Mouse (Mus musculus): ENCODE results near the gene B2m. TPM values are rescaled to one million over a fixed set of nuclear protein-coding genes. Genes with fewer than 3 reads are reported as not detected.

B2m gene
- polyA plus RNA-seq, 1 experiment: 721 TPM

GRCm38 (mm10) chr2:122194509-122194929 lies 47.0 kb downstream of the B2m start:
- DNase-seq (ENCODE audit: low spot score): no peak

- no peak for DNase-seq (ENCODE audit: low spot score)
These were observed 54.0 kb downstream of the B2m start for GRCm38 (mm10) chr2:122201501-122201900.

Other genes starting within 250 kb of the B2m start
- 12.7 and 14.4 TPM in 2 replicates for gene Ctdspl2, start 191.7 kb upstream of the B2m start, polyA plus RNA-seq (2012; rRNA removed)
- gene Mageb3, start 191.6 kb upstream of the B2m start, polyA plus RNA-seq (2012; rRNA removed): not detected in 2 replicates
- 14.8 and 15.3 TPM in 2 replicates for gene Eif3j1, start 119.1 kb upstream of the B2m start, polyA plus RNA-seq (2012; rRNA removed)
- 8.9 and 10.1 TPM in 2 replicates for gene Spg11, start 29.3 kb upstream of the B2m start, polyA plus RNA-seq (2012; rRNA removed)
- 0.04 and 0.06 TPM in 2 replicates for gene Trim69, start 13.0 kb downstream of the B2m start, polyA plus RNA-seq (2012; rRNA removed)
- not detected in 2 replicates for gene Patl2, start 38.5 kb downstream of the B2m start, polyA plus RNA-seq (2012; rRNA removed)
- gene Terb2, start 38.6 kb downstream of the B2m start, polyA plus RNA-seq (2012; rRNA removed): not detected in 2 replicates
- gene Sord, start 87.1 kb downstream of the B2m start, polyA plus RNA-seq (2012; rRNA removed): 57.5 and 74.7 TPM in 2 replicates
- gene Duox2, start 150.8 kb downstream of the B2m start, polyA plus RNA-seq (2012; rRNA removed): 0.54 and 0.56 TPM in 2 replicates
- gene Duoxa2, start 151.2 kb downstream of the B2m start, polyA plus RNA-seq (2012; rRNA removed): 0.34 and 0.50 TPM in 2 replicates
- gene Duoxa1, start 166.0 kb downstream of the B2m start, polyA plus RNA-seq (2012; rRNA removed): 22.8 and 26.6 TPM in 2 replicates
- 5.3 and 6.8 TPM in 2 replicates for gene Duox1, start 168.0 kb downstream of the B2m start, polyA plus RNA-seq (2012; rRNA removed)
- 8.2 TPM in 2 replicates for gene Shf, start 221.5 kb downstream of the B2m start, polyA plus RNA-seq (2012; rRNA removed)

Measured in urinary bladder, adult 2 months (tissue).